Mouse (Mus musculus): ENCODE results near the gene Fam13c.

- TF ChIP-seq POLR2A (IDR thresholded peaks at IDR 0.05; ENCODE audit: low read depth, low read length): no peak
- TF ChIP-seq CTCF (IDR thresholded peaks at IDR 0.05; ENCODE audit: extremely low read depth, insufficient read depth, insufficient read length, insufficient replicate concordance): no peak
These were observed 64.6 kb downstream of the Fam13c start for GRCm38 (mm10) chr10:70504871-70505270.
